Mouse (Mus musculus): ENCODE data around the gene Lrriq1. TPM values are rescaled to one million over a fixed set of nuclear protein-coding genes. Genes with fewer than 3 reads are reported as not detected.
A peak's percentile ranks its signal among the peaks of the same experiment; 100 is the strongest.

Gene Lrriq1
- polyA plus RNA-seq (2016; fragmentation: Nextera tagmentation; extraction: Ambion mirVana), result 0.60 and 1.2 TPM in 2 replicates

- WGBS, result 7% methylated on average over 25 of the region's 25 CpGs
- no peaks in the 10 kb centered on the region for H3K27me3 ChIP-seq (replicated peaks; ENCODE audit: low read depth, poor library complexity, severe bottlenecking)
- H3K27ac ChIP-seq (replicated peaks), result 0 out of 2 replicates have a peak within 1 kb of the TSS, but pooled peaks have one; percentile 19
- H3K4me3 ChIP-seq, result peak within 1 kb of the TSS; percentile 74
- H3K4me1 ChIP-seq, result peaks cover 7% of the 10 kb centered on the region
- no peaks in the 10 kb centered on the region for H3K9me3 ChIP-seq
- DNase-seq (ENCODE audit: low spot score), result peak; percentile 84
- H3K36me3 ChIP-seq (replicated peaks), result no peaks in the 10 kb centered on the region
Observed at GRCm38 (mm10) chr10:103235707-103236459, at the start of gene Lrriq1. Gene Lrriq1, minus strand, starts transcription at chr10:103236322.

- no peak for DNase-seq (ENCODE audit: low spot score)
- Histone ChIP-seq H3K9me3 (no peaks in the 10 kb centered on the region), H3K4me1 (no peaks in the 10 kb centered on the region), H3K27me3 (replicated peaks; ENCODE audit: low read depth, poor library complexity, severe bottlenecking) (no peaks in the 10 kb centered on the region), H3K27ac (replicated peaks) (no peak overlapping the region), H3K36me3 (replicated peaks) (no peaks in the 10 kb centered on the region), H3K4me3 (no peak overlapping the region)
- 54% methylated on average over 5 of the region's 5 CpGs for WGBS
Observed at GRCm38 (mm10) chr10:103253842-103254803, 18.0 kb upstream of the Lrriq1 start.

- no peaks in the 10 kb centered on the region for H3K36me3 ChIP-seq (replicated peaks)
- 20% methylated on average over 4 of the region's 4 CpGs for WGBS
- peaks cover 7% of the 10 kb centered on the region for H3K4me1 ChIP-seq
- H3K9me3 ChIP-seq, result no peaks in the 10 kb centered on the region
- no peak overlapping the region for H3K27ac ChIP-seq (replicated peaks)
- H3K4me3 ChIP-seq, result peak overlapping the region; percentile 74
- DNase-seq (ENCODE audit: low spot score), result no peak
- no peaks in the 10 kb centered on the region for H3K27me3 ChIP-seq (replicated peaks; ENCODE audit: low read depth, poor library complexity, severe bottlenecking)
Observed at GRCm38 (mm10) chr10:103236460-103236772, 294 bp upstream of the Lrriq1 start.

- Histone ChIP-seq H3K27me3 (replicated peaks; ENCODE audit: low read depth, poor library complexity, severe bottlenecking) (no peaks in the 10 kb centered on the region), H3K27ac (replicated peaks) (no peak overlapping the region), H3K4me1 (no peaks in the 10 kb centered on the region), H3K9me3 (no peaks in the 10 kb centered on the region), H3K4me3 (no peak overlapping the region), H3K36me3 (replicated peaks) (no peaks in the 10 kb centered on the region)
- 90% methylated on average over 1 of the region's 1 CpGs for WGBS
- DNase-seq (ENCODE audit: low spot score), result no peak
Observed at GRCm38 (mm10) chr10:103226646-103227045, 9.5 kb downstream of the Lrriq1 start.

GRCm38 (mm10) chr10:103194655-103195328 lies 41.3 kb downstream of the Lrriq1 start:
- H3K27me3 ChIP-seq (replicated peaks; ENCODE audit: low read depth, poor library complexity, severe bottlenecking), result no peaks in the 10 kb centered on the region
- no peak for DNase-seq (ENCODE audit: low spot score)
- 59% methylated on average over 4 of the region's 4 CpGs for WGBS
- H3K36me3 ChIP-seq (replicated peaks), result no peaks in the 10 kb centered on the region
- H3K4me1 ChIP-seq, result no peaks in the 10 kb centered on the region
- no peaks in the 10 kb centered on the region for H3K9me3 ChIP-seq
- no peak overlapping the region for H3K27ac ChIP-seq (replicated peaks)
- no peak overlapping the region for H3K4me3 ChIP-seq

GRCm38 (mm10) chr10:103145769-103146379 lies 90.2 kb downstream of the Lrriq1 start:
- Histone ChIP-seq H3K27me3 (replicated peaks; ENCODE audit: low read depth, poor library complexity, severe bottlenecking) (no peaks in the 10 kb centered on the region), H3K4me1 (no peaks in the 10 kb centered on the region), H3K27ac (replicated peaks) (no peak overlapping the region), H3K4me3 (no peak overlapping the region), H3K36me3 (replicated peaks) (no peaks in the 10 kb centered on the region), H3K9me3 (no peaks in the 10 kb centered on the region)
- DNase-seq (ENCODE audit: low spot score), result no peak
- 74% methylated on average over 8 of the region's 8 CpGs for WGBS

- Histone ChIP-seq H3K9me3 (no peaks in the 10 kb centered on the region), H3K27me3 (replicated peaks; ENCODE audit: low read depth, poor library complexity, severe bottlenecking) (no peaks in the 10 kb centered on the region), H3K4me1 (no peaks in the 10 kb centered on the region), H3K36me3 (replicated peaks) (no peaks in the 10 kb centered on the region), H3K4me3 (no peak overlapping the region), H3K27ac (replicated peaks) (no peak overlapping the region)
- 76% methylated on average over 11 of the region's 11 CpGs for WGBS
- no peak for DNase-seq (ENCODE audit: low spot score)
Observed at GRCm38 (mm10) chr10:103144927-103145768, 91.0 kb downstream of the Lrriq1 start.

- Histone ChIP-seq H3K4me3 (no peak overlapping the region), H3K9me3 (no peaks in the 10 kb centered on the region), H3K27me3 (replicated peaks; ENCODE audit: low read depth, poor library complexity, severe bottlenecking) (no peaks in the 10 kb centered on the region), H3K36me3 (replicated peaks) (no peaks in the 10 kb centered on the region), H3K27ac (replicated peaks) (no peak overlapping the region), H3K4me1 (no peaks in the 10 kb centered on the region)
- WGBS, result 55% methylated on average over 4 of the region's 4 CpGs
- DNase-seq (ENCODE audit: low spot score), result no peak
Observed at GRCm38 (mm10) chr10:103142526-103142925, 93.6 kb downstream of the Lrriq1 start.

GRCm38 (mm10) chr10:103141532-103141931 lies 94.6 kb downstream of the Lrriq1 start:
- Histone ChIP-seq H3K27ac (replicated peaks) (no peak overlapping the region), H3K4me3 (no peak overlapping the region), H3K36me3 (replicated peaks) (no peaks in the 10 kb centered on the region), H3K9me3 (no peaks in the 10 kb centered on the region), H3K4me1 (no peaks in the 10 kb centered on the region), H3K27me3 (replicated peaks; ENCODE audit: low read depth, poor library complexity, severe bottlenecking) (no peaks in the 10 kb centered on the region)
- DNase-seq (ENCODE audit: low spot score), result peak; percentile 61
- 43% methylated on average over 6 of the region's 6 CpGs for WGBS

- no peaks in the 10 kb centered on the region for H3K27me3 ChIP-seq (replicated peaks; ENCODE audit: low read depth, poor library complexity, severe bottlenecking)
- no peaks in the 10 kb centered on the region for H3K36me3 ChIP-seq (replicated peaks)
- H3K9me3 ChIP-seq, result no peaks in the 10 kb centered on the region
- DNase-seq (ENCODE audit: low spot score), result peak; percentile 27
- H3K4me1 ChIP-seq, result no peaks in the 10 kb centered on the region
- peak overlapping the region; percentile 48; the same call in 1 of the 2 replicates for H3K27ac ChIP-seq (replicated peaks)
- WGBS, result 48% methylated on average over 8 of the region's 8 CpGs
- H3K4me3 ChIP-seq, result no peak overlapping the region
Observed at GRCm38 (mm10) chr10:103140609-103141008, 95.5 kb downstream of the Lrriq1 start.

- Histone ChIP-seq H3K9me3 (no peaks in the 10 kb centered on the region), H3K4me1 (peaks cover 10% of the 10 kb centered on the region), H3K27me3 (replicated peaks; ENCODE audit: low read depth, poor library complexity, severe bottlenecking) (no peaks in the 10 kb centered on the region), H3K27ac (replicated peaks) (no peak overlapping the region; the same call in 1 of the 2 replicates), H3K36me3 (replicated peaks) (no peaks in the 10 kb centered on the region), H3K4me3 (no peak overlapping the region)
- 34% methylated on average over 6 of the region's 6 CpGs for WGBS
- peak; percentile 70 for DNase-seq (ENCODE audit: low spot score)
Observed at GRCm38 (mm10) chr10:103114629-103115028, 121.5 kb downstream of the Lrriq1 start.

Measured in embryonic facial prominence, embryonic 10.5 days (tissue).